Mouse (Mus musculus): ENCODE measurements around the gene Rbm48. TPM values are rescaled to one million over a fixed set of nuclear protein-coding genes. Genes with fewer than 3 reads are reported as not detected.
"Not testable (repeated sequence)": the region's sequence is repeated elsewhere in the genome, so short reads cannot be mapped to it uniquely, and the experiment has no call there.

Rbm48 gene
- polyA plus RNA-seq, 1 experiment from 2014 or later = 21.0 TPM

- no peak overlapping the region for H3K9ac ChIP-seq (replicated peaks; ENCODE audit: low read depth, low read length)
- no peak overlapping the region for H3K4me2 ChIP-seq (ENCODE audit: low read depth, low read length)
- H3K4me1 ChIP-seq (ENCODE audit: control insufficient read depth, insufficient read depth, low read length) = no peaks in the 10 kb centered on the region
- ATAC-seq (ENCODE audit: low read depth) = no peak
- WGBS = 79% methylated on average over 7 of the region's 7 CpGs
- no peaks in the 10 kb centered on the region for H3K27me3 ChIP-seq (ENCODE audit: control insufficient read depth, insufficient read depth, low read length)
- H3K4me3 ChIP-seq (ENCODE audit: low read depth, low read length) = no peak overlapping the region
- H3K9me3 ChIP-seq (ENCODE audit: control insufficient read depth, low read length) = no peaks in the 10 kb centered on the region
- H3K27ac ChIP-seq (ENCODE audit: low read depth, low read length) = no peak overlapping the region
- H3K36me3 ChIP-seq (ENCODE audit: control insufficient read depth, insufficient read depth, low read length) = peaks cover 37% of the 10 kb centered on the region
Measured at GRCm38 (mm10) chr5:3620486-3620885, 24.1 kb upstream of the Rbm48 start.

- WGBS = 98% methylated on average over 2 of the region's 2 CpGs
- not testable (repeated sequence) for H3K27ac ChIP-seq (ENCODE audit: low read depth, low read length); H3K4me3 ChIP-seq (ENCODE audit: low read depth, low read length); H3K9me3 ChIP-seq (ENCODE audit: control insufficient read depth, low read length); H3K4me2 ChIP-seq (ENCODE audit: low read depth, low read length); H3K9ac ChIP-seq (replicated peaks; ENCODE audit: low read depth, low read length); H3K4me1 ChIP-seq (ENCODE audit: control insufficient read depth, insufficient read depth, low read length); ATAC-seq (ENCODE audit: low read depth); H3K27me3 ChIP-seq (ENCODE audit: control insufficient read depth, insufficient read depth, low read length)
- peaks cover 14% of the 10 kb centered on the region; the same call in 1 of the 2 replicates for H3K36me3 ChIP-seq (ENCODE audit: control insufficient read depth, insufficient read depth, low read length)
Measured at GRCm38 (mm10) chr5:3611835-3612234, 15.4 kb upstream of the Rbm48 start.

GRCm38 (mm10) chr5:3609241-3609640, 12.9 kb upstream of the Rbm48 start:
- peaks cover 28% of the 10 kb centered on the region for H3K36me3 ChIP-seq (ENCODE audit: control insufficient read depth, insufficient read depth, low read length)
- no peak overlapping the region for H3K27ac ChIP-seq (ENCODE audit: low read depth, low read length)
- no peak overlapping the region for H3K4me2 ChIP-seq (ENCODE audit: low read depth, low read length)
- no peak overlapping the region for H3K9ac ChIP-seq (replicated peaks; ENCODE audit: low read depth, low read length)
- no peak for ATAC-seq (ENCODE audit: low read depth)
- H3K4me1 ChIP-seq (ENCODE audit: control insufficient read depth, insufficient read depth, low read length) = no peaks in the 10 kb centered on the region
- H3K27me3 ChIP-seq (ENCODE audit: control insufficient read depth, insufficient read depth, low read length) = no peaks in the 10 kb centered on the region
- WGBS = 96% methylated on average over 7 of the region's 7 CpGs
- no peaks in the 10 kb centered on the region for H3K9me3 ChIP-seq (ENCODE audit: control insufficient read depth, low read length)
- no peak overlapping the region for H3K4me3 ChIP-seq (ENCODE audit: low read depth, low read length)

- Histone ChIP-seq H3K27me3 (ENCODE audit: control insufficient read depth, insufficient read depth, low read length) (no peaks in the 10 kb centered on the region), H3K36me3 (ENCODE audit: control insufficient read depth, insufficient read depth, low read length) (peaks cover 28% of the 10 kb centered on the region), H3K9me3 (ENCODE audit: control insufficient read depth, low read length) (no peaks in the 10 kb centered on the region), H3K9ac (replicated peaks; ENCODE audit: low read depth, low read length) (no peak overlapping the region), H3K27ac (ENCODE audit: low read depth, low read length) (no peak overlapping the region), H3K4me2 (ENCODE audit: low read depth, low read length) (no peak overlapping the region), H3K4me1 (ENCODE audit: control insufficient read depth, insufficient read depth, low read length) (no peaks in the 10 kb centered on the region), H3K4me3 (ENCODE audit: low read depth, low read length) (no peak overlapping the region)
- ATAC-seq (ENCODE audit: low read depth) = no peak
- WGBS = 97% methylated on average over 9 of the region's 9 CpGs
Measured at GRCm38 (mm10) chr5:3607114-3607513, 10.7 kb upstream of the Rbm48 start.

- Histone ChIP-seq H3K9ac (replicated peaks; ENCODE audit: low read depth, low read length) (no peak overlapping the region), H3K4me3 (ENCODE audit: low read depth, low read length) (no peak overlapping the region), H3K27ac (ENCODE audit: low read depth, low read length) (no peak overlapping the region), H3K27me3 (ENCODE audit: control insufficient read depth, insufficient read depth, low read length) (no peaks in the 10 kb centered on the region), H3K36me3 (ENCODE audit: control insufficient read depth, insufficient read depth, low read length) (peaks cover 5% of the 10 kb centered on the region), H3K4me2 (ENCODE audit: low read depth, low read length) (no peak overlapping the region), H3K9me3 (ENCODE audit: control insufficient read depth, low read length) (no peaks in the 10 kb centered on the region), H3K4me1 (ENCODE audit: control insufficient read depth, insufficient read depth, low read length) (no peaks in the 10 kb centered on the region)
- 90% methylated on average over 3 of the region's 3 CpGs for WGBS
- ATAC-seq (ENCODE audit: low read depth) = no peak
Measured at GRCm38 (mm10) chr5:3600790-3601189, 4.4 kb upstream of the Rbm48 start.

GRCm38 (mm10) chr5:3600298-3600697, 3.9 kb upstream of the Rbm48 start:
- WGBS = 85% methylated on average over 1 of the region's 1 CpGs
- Histone ChIP-seq H3K27me3 (ENCODE audit: control insufficient read depth, insufficient read depth, low read length) (no peaks in the 10 kb centered on the region), H3K9ac (replicated peaks; ENCODE audit: low read depth, low read length) (no peak overlapping the region), H3K4me1 (ENCODE audit: control insufficient read depth, insufficient read depth, low read length) (peaks cover 2% of the 10 kb centered on the region; the same call in 1 of the 2 replicates), H3K4me3 (ENCODE audit: low read depth, low read length) (no peak overlapping the region), H3K36me3 (ENCODE audit: control insufficient read depth, insufficient read depth, low read length) (0 out of 2 replicates have a peak, but pooled peaks cover under 1% of the 10 kb centered on the region), H3K4me2 (ENCODE audit: low read depth, low read length) (no peak overlapping the region), H3K27ac (ENCODE audit: low read depth, low read length) (no peak overlapping the region), H3K9me3 (ENCODE audit: control insufficient read depth, low read length) (no peaks in the 10 kb centered on the region)
- no peak for ATAC-seq (ENCODE audit: low read depth)

GRCm38 (mm10) chr5:3598766-3599165, 2.4 kb upstream of the Rbm48 start:
- no peak overlapping the region for H3K9ac ChIP-seq (replicated peaks; ENCODE audit: low read depth, low read length)
- H3K4me1 ChIP-seq (ENCODE audit: control insufficient read depth, insufficient read depth, low read length) = peaks cover 9% of the 10 kb centered on the region; the same call in 1 of the 2 replicates
- 94% methylated on average over 5 of the region's 5 CpGs for WGBS
- no peaks in the 10 kb centered on the region for H3K9me3 ChIP-seq (ENCODE audit: control insufficient read depth, low read length)
- H3K27me3 ChIP-seq (ENCODE audit: control insufficient read depth, insufficient read depth, low read length) = no peaks in the 10 kb centered on the region
- no peak overlapping the region for H3K4me3 ChIP-seq (ENCODE audit: low read depth, low read length)
- H3K27ac ChIP-seq (ENCODE audit: low read depth, low read length) = no peak overlapping the region
- no peak overlapping the region for H3K4me2 ChIP-seq (ENCODE audit: low read depth, low read length)
- H3K36me3 ChIP-seq (ENCODE audit: control insufficient read depth, insufficient read depth, low read length) = no peaks in the 10 kb centered on the region; the same call in 1 of the 2 replicates
- ATAC-seq (ENCODE audit: low read depth) = no peak

GRCm38 (mm10) chr5:3597171-3597570, 786 bp upstream of the Rbm48 start:
- ATAC-seq (ENCODE audit: low read depth) = no peak
- Histone ChIP-seq H3K36me3 (ENCODE audit: control insufficient read depth, insufficient read depth, low read length) (no peaks in the 10 kb centered on the region; the same call in 1 of the 2 replicates), H3K27ac (ENCODE audit: low read depth, low read length) (no peak overlapping the region), H3K4me3 (ENCODE audit: low read depth, low read length) (peak overlapping the region; percentile 68), H3K4me1 (ENCODE audit: control insufficient read depth, insufficient read depth, low read length) (peaks cover 9% of the 10 kb centered on the region; the same call in 1 of the 2 replicates), H3K9ac (replicated peaks; ENCODE audit: low read depth, low read length) (no peak overlapping the region), H3K27me3 (ENCODE audit: control insufficient read depth, insufficient read depth, low read length) (no peaks in the 10 kb centered on the region), H3K9me3 (ENCODE audit: control insufficient read depth, low read length) (no peaks in the 10 kb centered on the region), H3K4me2 (ENCODE audit: low read depth, low read length) (peak overlapping the region; percentile 62)

- Histone ChIP-seq H3K4me2 (ENCODE audit: low read depth, low read length) (peak within 1 kb of the TSS; percentile 80), H3K9me3 (ENCODE audit: control insufficient read depth, low read length) (no peaks in the 10 kb centered on the region), H3K9ac (replicated peaks; ENCODE audit: low read depth, low read length) (peak within 1 kb of the TSS; percentile 78), H3K27me3 (ENCODE audit: control insufficient read depth, insufficient read depth, low read length) (no peaks in the 10 kb centered on the region), H3K27ac (ENCODE audit: low read depth, low read length) (peak within 1 kb of the TSS; percentile 80), H3K36me3 (ENCODE audit: control insufficient read depth, insufficient read depth, low read length) (peaks cover 6% of the 10 kb centered on the region), H3K4me3 (ENCODE audit: low read depth, low read length) (peak within 1 kb of the TSS; percentile 68), H3K4me1 (ENCODE audit: control insufficient read depth, insufficient read depth, low read length) (peaks cover 9% of the 10 kb centered on the region; the same call in 1 of the 2 replicates)
- WGBS = under 1% methylated on average over 50 of the region's 50 CpGs
- peak; percentile 98 for ATAC-seq (ENCODE audit: low read depth)
Measured at GRCm38 (mm10) chr5:3595693-3596398, 539 bp downstream of the Rbm48 start, which contains the start of gene Pex1. Gene Pex1 (plus strand): TSS chr5:3596066.

Data from neural tube, embryonic 14.5 days (tissue).